Mouse (Mus musculus) forebrain, postnatal 0 days (tissue): ENCODE measurements at regions not wholly inside any gene's neighbourhood (a gene's known extent, or its start where the extent isn't known, plus 50 kb on each side); places are given as distances from the start of the nearest gene placed in this dataset.
"Not testable (repeated sequence)": the region's sequence is repeated elsewhere in the genome, so short reads cannot be mapped to it uniquely, and the experiment has no call there.

Source experiments
- ATAC-seq: fragments of 200-750 bp; cut with Nextera tagmentation; 2 replicates; pipeline ENCODE4 v1.8.0; 2017; ENCODE audit warnings: mild to moderate bottlenecking, moderate library complexity
- DNase-seq: peaks from one replicate; pipeline ENCODE4 v3.0.0-alpha.2; 2015
- H3K27ac ChIP-seq: fragments of 300-500 bp; sonication (generic); 2 replicates; pipeline ENCODE4 v1.5.1; 2014; ENCODE audit warnings: low read depth, mild to moderate bottlenecking, antibody characterized with exemption, low read length, moderate library complexity, mixed read lengths
- H3K27me3 ChIP-seq: fragments of 300-500 bp; sonication (generic); 2 replicates; pipeline ENCODE4 v1.6.1; 2014; ENCODE audit warnings: mild to moderate bottlenecking, low read length, mixed read lengths; ENCODE audit not compliant: insufficient read depth
- H3K36me3 ChIP-seq: fragments of 300-500 bp; sonication (generic); 2 replicates; pipeline ENCODE4 v1.6.1; 2014; ENCODE audit warnings: mild to moderate bottlenecking, moderate library complexity; ENCODE audit not compliant: insufficient read depth
- H3K4me1 ChIP-seq: fragments of 300-500 bp; sonication (generic); 2 replicates; pipeline ENCODE4 v1.6.1; 2014; ENCODE audit warnings: antibody characterized with exemption; ENCODE audit not compliant: insufficient read depth
- H3K4me2 ChIP-seq: fragments of 300-500 bp; sonication (generic); 2 replicates; pipeline ENCODE4 v1.6.1; 2014; ENCODE audit warnings: low read depth, mild to moderate bottlenecking, moderate library complexity
- H3K4me3 ChIP-seq: fragments of 300-500 bp; sonication (generic); 2 replicates; pipeline ENCODE4 v1.5.1; 2014; ENCODE audit warnings: low read depth, low read length, mixed read lengths
- H3K9ac ChIP-seq: fragments of 300-500 bp; sonication (generic); 2 replicates; pipeline ENCODE4 v1.6.1; 2014; ENCODE audit warnings: mild to moderate bottlenecking
- H3K9me3 ChIP-seq: fragments of 300-500 bp; sonication (generic); 2 replicates; pipeline ENCODE4 v1.6.1; 2016; ENCODE audit warnings: low read length
- CTCF ChIP-seq: sonication (generic); IDR thresholded peaks from 2 replicates; pipeline ENCODE4 v1.5.1; 2016; ENCODE audit warnings: antibody characterized with exemption, control low read depth, low read depth
- WGBS: fragments of 180-500 bp; shearing (Covaris S2); extraction: QIAGEN DNeasy Blood & Tissue Kit; methylation state at CpG from one replicate; pipeline ENCODE4 v1.1.7; 2014; 5-methylcytosine and 5-hydroxymethylcytosine counted together

GRCm38 (mm10) chr5:102180250-102180649 lies 110.5 kb upstream of the Wdfy3 start:
- Histone ChIP-seq H3K4me1 (no peaks in the 10 kb centered on the region), H3K36me3 (no peaks in the 10 kb centered on the region), H3K9ac (no peak overlapping the region), H3K9me3 (no peaks in the 10 kb centered on the region), H3K4me2 (no peak overlapping the region), H3K4me3 (no peak overlapping the region), H3K27me3 (no peaks in the 10 kb centered on the region), H3K27ac (no peak overlapping the region)
- TF ChIP-seq CTCF: no peak
- DNase-seq (peak; percentile 67), ATAC-seq (peak; percentile 47; the same call in 1 of the 2 replicates)
- WGBS: 69% methylated on average over 8 of the region's 8 CpGs

DNA sequence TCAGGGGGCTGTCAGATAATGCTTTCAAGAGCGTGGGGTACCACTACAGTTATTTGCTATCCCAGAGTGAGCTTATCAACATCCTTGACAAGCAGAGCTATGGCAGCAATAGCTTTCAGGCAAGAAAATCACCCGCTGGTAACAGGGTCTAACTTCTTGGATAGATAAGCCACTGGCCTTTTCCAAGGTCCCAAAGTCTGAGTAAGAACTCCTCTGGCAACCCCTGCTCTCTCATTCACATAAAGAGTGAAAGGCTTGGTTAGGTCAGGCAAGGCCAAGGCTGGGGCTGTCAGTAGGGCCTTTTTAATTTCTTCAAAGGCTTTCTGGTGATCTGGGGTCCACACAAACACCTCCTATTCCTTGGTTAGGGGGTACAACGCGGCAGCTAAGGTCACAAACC lies 119.2 kb upstream of the Wdfy3 start:
- not testable (repeated sequence) for H3K4me1 ChIP-seq, H3K36me3 ChIP-seq, H3K4me3 ChIP-seq, H3K27me3 ChIP-seq, H3K27ac ChIP-seq, DNase-seq, H3K9me3 ChIP-seq, ATAC-seq, H3K9ac ChIP-seq, H3K4me2 ChIP-seq
- WGBS: 89% methylated on average over 4 of the region's 4 CpGs

GRCm38 (mm10) chr5:102206456-102206855 lies 136.7 kb upstream of the Wdfy3 start:
- Histone ChIP-seq H3K27me3 (0 out of 2 replicates have a peak, but pooled peaks cover 5% of the 10 kb centered on the region), H3K4me3 (no peak overlapping the region), H3K4me1 (no peaks in the 10 kb centered on the region), H3K9me3 (no peaks in the 10 kb centered on the region), H3K36me3 (no peaks in the 10 kb centered on the region), H3K27ac (no peak overlapping the region), H3K4me2 (no peak overlapping the region), H3K9ac (no peak overlapping the region)
- DNase-seq (no peak), ATAC-seq (no peak)
- TF ChIP-seq CTCF: no peak
- WGBS: 48% methylated on average over 4 of the region's 4 CpGs

DNA sequence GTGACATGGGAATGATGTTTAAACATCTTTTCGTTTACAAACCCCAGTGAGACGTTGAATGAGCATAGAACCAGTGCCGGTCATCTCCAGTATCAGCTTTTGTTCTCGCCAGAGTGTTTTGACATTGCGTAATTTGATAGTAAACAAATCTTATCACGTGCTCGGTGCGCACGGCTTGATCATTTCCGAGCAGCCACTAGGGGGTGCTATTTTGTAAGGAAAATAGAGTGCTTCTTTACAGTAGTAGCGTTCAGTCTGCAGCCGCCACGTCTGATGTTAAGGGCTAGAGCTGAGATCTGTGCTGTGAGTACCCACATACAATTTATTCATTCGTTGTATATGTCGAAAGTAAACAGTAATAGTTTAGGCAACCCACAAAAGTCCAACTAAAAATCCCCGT lies 137.2 kb upstream of the Wdfy3 start:
- Histone ChIP-seq H3K27ac (no peak overlapping the region), H3K27me3 (0 out of 2 replicates have a peak, but pooled peaks cover 5% of the 10 kb centered on the region), H3K4me3 (peak overlapping the region; percentile 16; the same call in 1 of the 2 replicates), H3K9ac (no peak overlapping the region), H3K4me2 (peak overlapping the region; percentile 42), H3K4me1 (no peaks in the 10 kb centered on the region), H3K36me3 (no peaks in the 10 kb centered on the region), H3K9me3 (no peaks in the 10 kb centered on the region)
- DNase-seq (peak; percentile 91), ATAC-seq (peak; percentile 96)
- WGBS: 3% methylated on average over 16 of the region's 16 CpGs
- TF ChIP-seq CTCF: peak; percentile 88

DNA sequence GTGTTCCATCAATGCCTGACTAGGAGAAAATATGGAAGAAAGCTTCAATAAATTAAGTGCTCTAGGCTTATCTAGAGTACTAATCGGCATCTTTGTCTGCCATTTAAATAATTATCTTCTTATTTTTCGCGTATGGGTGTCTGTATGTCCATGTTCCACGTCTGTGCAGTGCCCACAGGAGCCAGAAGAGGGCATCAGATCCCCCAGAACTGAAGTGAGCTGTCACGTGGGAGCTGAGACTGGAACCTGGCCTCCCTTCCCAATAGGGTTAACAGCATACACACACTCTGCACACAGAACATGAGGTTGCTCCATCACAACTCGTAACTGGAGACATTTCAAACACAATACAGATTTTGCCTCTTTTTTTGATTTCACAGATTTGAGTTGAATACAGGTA lies 143.4 kb upstream of the Wdfy3 start:
- H3K27ac ChIP-seq: no peak overlapping the region
- H3K4me1 ChIP-seq: no peaks in the 10 kb centered on the region
- H3K4me3 ChIP-seq: no peak overlapping the region
- DNase-seq (peak; percentile 11), ATAC-seq (0 out of 2 replicates have a peak, but pooled peaks have one; percentile 18)
- H3K4me2 ChIP-seq: no peak overlapping the region
- H3K36me3 ChIP-seq: no peaks in the 10 kb centered on the region
- H3K9me3 ChIP-seq: no peaks in the 10 kb centered on the region
- no peak overlapping the region for H3K9ac ChIP-seq
- 66% methylated on average over 6 of the region's 6 CpGs for WGBS
- no peaks in the 10 kb centered on the region for H3K27me3 ChIP-seq
- peak; percentile 51 for TF ChIP-seq CTCF

DNA sequence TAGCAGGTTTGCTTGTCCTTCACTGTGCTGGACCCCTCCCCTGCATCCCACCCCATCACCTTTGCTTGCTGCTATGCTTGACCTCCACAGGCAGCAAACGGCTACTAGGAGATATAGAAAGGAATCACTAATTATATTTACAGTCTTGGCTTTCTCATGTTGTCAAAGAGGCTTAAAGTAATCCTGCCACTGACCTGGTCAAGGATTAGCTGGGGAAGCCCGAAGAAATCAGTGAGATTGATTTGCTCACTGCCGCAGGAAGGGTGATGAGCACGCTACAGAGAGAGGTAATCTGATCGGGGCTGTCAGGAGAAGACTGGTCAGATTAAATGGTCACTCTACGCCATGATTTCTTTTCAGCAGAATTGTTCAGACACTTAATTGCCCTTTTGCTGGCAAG lies 157.4 kb upstream of the Wdfy3 start:
- no peaks in the 10 kb centered on the region for H3K9me3 ChIP-seq
- H3K36me3 ChIP-seq: no peaks in the 10 kb centered on the region
- H3K27ac ChIP-seq: no peak overlapping the region
- no peaks in the 10 kb centered on the region for H3K4me1 ChIP-seq
- ATAC-seq (no peak), DNase-seq (no peak)
- H3K4me3 ChIP-seq: no peak overlapping the region
- H3K9ac ChIP-seq: no peak overlapping the region
- 44% methylated on average over 6 of the region's 6 CpGs for WGBS
- H3K27me3 ChIP-seq: no peaks in the 10 kb centered on the region
- H3K4me2 ChIP-seq: no peak overlapping the region
- TF ChIP-seq CTCF: no peak

GRCm38 (mm10) chr5:102242614-102243013 lies 172.9 kb upstream of the Wdfy3 start:
- H3K9me3 ChIP-seq: no peaks in the 10 kb centered on the region
- no peak overlapping the region for H3K9ac ChIP-seq
- no peaks in the 10 kb centered on the region for H3K36me3 ChIP-seq
- TF ChIP-seq CTCF: no peak
- H3K4me1 ChIP-seq: no peaks in the 10 kb centered on the region
- no peaks in the 10 kb centered on the region for H3K27me3 ChIP-seq
- ATAC-seq (no peak), DNase-seq (no peak)
- no peak overlapping the region for H3K4me3 ChIP-seq
- no peak overlapping the region for H3K4me2 ChIP-seq
- no peak overlapping the region for H3K27ac ChIP-seq
- WGBS: 84% methylated on average over 5 of the region's 5 CpGs

DNA sequence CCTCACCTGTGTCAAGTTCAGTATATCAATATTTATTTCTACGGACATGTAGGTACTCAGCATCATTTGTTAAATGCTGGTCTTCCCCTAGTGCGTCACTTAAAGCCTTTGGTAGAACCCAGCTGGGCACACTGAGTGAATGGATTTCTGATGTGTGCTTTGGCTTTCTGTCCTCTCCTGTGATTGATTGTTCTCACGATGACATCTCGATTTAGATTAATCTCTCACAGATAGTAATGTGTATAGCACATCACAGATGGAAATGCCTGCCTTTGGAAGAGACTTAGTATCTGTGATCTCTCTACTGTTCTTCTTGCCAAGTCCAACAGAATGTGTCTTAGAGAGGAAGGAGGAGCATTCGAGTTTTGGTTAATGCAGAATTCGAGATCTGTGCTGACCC lies 175.0 kb upstream of the Wdfy3 start:
- TF ChIP-seq CTCF: no peak
- WGBS: 68% methylated on average over 6 of the region's 6 CpGs
- peak; percentile 16; the same call in 1 of the 2 replicates for ATAC-seq
- H3K4me2 ChIP-seq: no peak overlapping the region
- H3K9me3 ChIP-seq: no peaks in the 10 kb centered on the region
- H3K36me3 ChIP-seq: no peaks in the 10 kb centered on the region
- no peaks in the 10 kb centered on the region for H3K27me3 ChIP-seq
- H3K4me3 ChIP-seq: no peak overlapping the region
- H3K9ac ChIP-seq: no peak overlapping the region
- DNase-seq: peak; percentile 14
- H3K27ac ChIP-seq: no peak overlapping the region
- H3K4me1 ChIP-seq: no peaks in the 10 kb centered on the region
